Mouse (Mus musculus): ENCODE results near the gene Pde4a.

The Pde4a gene

GRCm38 (mm10) chr9:21165041-21165951, at the start of gene Pde4a:
Gene Pde4a (plus strand): TSS chr9:21165714.
- DNase-seq (ENCODE audit: low read depth in 2 of 2, low spot score in 2 of 2): peak; percentile 68 to 77

- no peak for DNase-seq (ENCODE audit: low read depth in 2 of 2, low spot score in 2 of 2)
Observed at GRCm38 (mm10) chr9:21117073-21117472, 48.4 kb upstream of the Pde4a start.

GRCm38 (mm10) chr9:21121483-21121882, 44.0 kb upstream of the Pde4a start:
- no peak for DNase-seq (ENCODE audit: low read depth in 2 of 2, low spot score in 2 of 2)

- DNase-seq (ENCODE audit: low read depth in 2 of 2, low spot score in 2 of 2): no peak
Observed at GRCm38 (mm10) chr9:21124837-21125236, 40.7 kb upstream of the Pde4a start.

GRCm38 (mm10) chr9:21125502-21126258, 39.8 kb upstream of the Pde4a start:
- no peak for DNase-seq (ENCODE audit: low read depth in 2 of 2, low spot score in 2 of 2)

- DNase-seq (ENCODE audit: low read depth in 2 of 2, low spot score in 2 of 2): no peak
Observed at GRCm38 (mm10) chr9:21126259-21126627, 39.3 kb upstream of the Pde4a start.

GRCm38 (mm10) chr9:21131059-21131956, 34.2 kb upstream of the Pde4a start, which contains the start of gene Tyk2:
Gene Tyk2 (minus strand): TSS chr9:21131243.
- peak; percentile 76 to 83 for DNase-seq (ENCODE audit: low read depth in 2 of 2, low spot score in 2 of 2)

- DNase-seq (ENCODE audit: low read depth in 2 of 2, low spot score in 2 of 2): no peak
Observed at GRCm38 (mm10) chr9:21132102-21132775, 33.3 kb upstream of the Pde4a start.

GRCm38 (mm10) chr9:21133064-21133707, 32.3 kb upstream of the Pde4a start:
- peak; percentile 31 to 37 for DNase-seq (ENCODE audit: low read depth in 2 of 2, low spot score in 2 of 2)

GRCm38 (mm10) chr9:21134595-21135328, 30.8 kb upstream of the Pde4a start:
- no peak for DNase-seq (ENCODE audit: low read depth in 2 of 2, low spot score in 2 of 2)

GRCm38 (mm10) chr9:21135329-21135890, 30.1 kb upstream of the Pde4a start:
- DNase-seq (ENCODE audit: low read depth in 2 of 2, low spot score in 2 of 2): no peak

GRCm38 (mm10) chr9:21135941-21136381, 29.6 kb upstream of the Pde4a start:
- no peak for DNase-seq (ENCODE audit: low read depth in 2 of 2, low spot score in 2 of 2)

GRCm38 (mm10) chr9:21136401-21136800, 29.1 kb upstream of the Pde4a start:
- no peak for DNase-seq (ENCODE audit: low read depth in 2 of 2, low spot score in 2 of 2)

- peak; percentile 69 to 79 for DNase-seq (ENCODE audit: low read depth in 2 of 2, low spot score in 2 of 2)
Observed at GRCm38 (mm10) chr9:21137229-21137628, 28.3 kb upstream of the Pde4a start.

GRCm38 (mm10) chr9:21138386-21138785, 27.1 kb upstream of the Pde4a start:
- no peak for DNase-seq (ENCODE audit: low read depth in 2 of 2, low spot score in 2 of 2)

- DNase-seq (ENCODE audit: low read depth in 2 of 2, low spot score in 2 of 2): no peak
Observed at GRCm38 (mm10) chr9:21141922-21142321, 23.6 kb upstream of the Pde4a start.

- no peak for DNase-seq (ENCODE audit: low read depth in 2 of 2, low spot score in 2 of 2)
Observed at GRCm38 (mm10) chr9:21144361-21144760, 21.2 kb upstream of the Pde4a start.

GRCm38 (mm10) chr9:21145431-21145830, 20.1 kb upstream of the Pde4a start:
- DNase-seq (ENCODE audit: low read depth in 2 of 2, low spot score in 2 of 2): no peak

GRCm38 (mm10) chr9:21146722-21147121, 18.8 kb upstream of the Pde4a start:
- no peak for DNase-seq (ENCODE audit: low read depth in 2 of 2, low spot score in 2 of 2)

Data from CD8-positive naive resting alpha-beta T cell, adult 2 months (primary cell).